Mouse (Mus musculus): ENCODE results near the gene DXBay18. TPM values are rescaled to one million over a fixed set of nuclear protein-coding genes. Genes with fewer than 3 reads are reported as not detected.
A peak's percentile ranks its signal among the peaks of the same experiment; 100 is the strongest.
"Not testable (repeated sequence)": the region's sequence is repeated elsewhere in the genome, so short reads cannot be mapped to it uniquely, and the experiment has no call there.

Gene DXBay18
- polyA plus RNA-seq (2014; fragmentation: Nextera tagmentation; extraction: Ambion mirVana) = 0.28 and 0.63 TPM in 2 replicates

DNA sequence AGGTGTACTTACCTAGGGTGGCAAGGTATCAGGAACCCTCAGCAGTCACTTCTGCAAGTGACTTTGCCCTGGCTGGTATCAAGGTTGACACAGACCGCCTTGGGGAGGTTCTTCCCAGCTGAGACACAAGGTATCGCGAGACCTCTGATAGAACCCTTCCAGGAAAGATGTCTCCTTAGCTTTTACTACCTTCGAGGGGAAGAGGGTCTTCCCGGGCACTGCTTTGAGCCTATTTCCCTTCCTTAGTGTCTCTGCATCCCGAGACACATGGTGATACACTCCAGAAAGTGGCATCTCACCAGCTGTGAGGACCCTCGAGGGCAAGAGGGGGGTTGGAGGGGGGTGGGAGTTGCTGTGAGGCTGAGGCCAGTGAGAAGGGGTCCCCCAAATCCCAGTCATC lies at the start of gene DXBay18:
Gene DXBay18, minus strand, starts transcription at position 101 of the 400 bp plus-strand sequence.
- not testable (repeated sequence) for H3K4me1 ChIP-seq (ENCODE audit: control insufficient read depth, insufficient read depth, low read length); ATAC-seq; H3K36me3 ChIP-seq (ENCODE audit: control insufficient read depth, insufficient read depth, low read length); H3K27me3 ChIP-seq (replicated peaks; ENCODE audit: control insufficient read depth, insufficient read depth, low read length); H3K4me2 ChIP-seq (ENCODE audit: low read length); DNase-seq (ENCODE audit: low spot score); H3K9me3 ChIP-seq (replicated peaks; ENCODE audit: control insufficient read depth, low read length); H3K9ac ChIP-seq (ENCODE audit: low read length); H3K4me3 ChIP-seq (ENCODE audit: low read depth, low read length); H3K27ac ChIP-seq (ENCODE audit: low read depth, low read length)
- no CpG with 5 or more reads among the region's 7 CpGs for WGBS

- ATAC-seq (peak; percentile 48; the same call in 1 of the 2 replicates), DNase-seq (ENCODE audit: low spot score) (peak; percentile 3)
- not testable (repeated sequence) for H3K4me3 ChIP-seq (ENCODE audit: low read depth, low read length); H3K9ac ChIP-seq (ENCODE audit: low read length); H3K4me1 ChIP-seq (ENCODE audit: control insufficient read depth, insufficient read depth, low read length); H3K36me3 ChIP-seq (ENCODE audit: control insufficient read depth, insufficient read depth, low read length); H3K27me3 ChIP-seq (replicated peaks; ENCODE audit: control insufficient read depth, insufficient read depth, low read length); H3K9me3 ChIP-seq (replicated peaks; ENCODE audit: control insufficient read depth, low read length); H3K4me2 ChIP-seq (ENCODE audit: low read length); H3K27ac ChIP-seq (ENCODE audit: low read depth, low read length)
- WGBS = 78% methylated on average over 12 of the region's 12 CpGs
Measured at GRCm38 (mm10) chrX:73191934-73192333, 42.7 kb upstream of the DXBay18 start, which contains the start of gene Xlr3b. Gene Xlr3b, plus strand, starts transcription at chrX:73192207.

- H3K27ac ChIP-seq (ENCODE audit: low read depth, low read length); H3K4me1 ChIP-seq (ENCODE audit: control insufficient read depth, insufficient read depth, low read length); H3K9ac ChIP-seq (ENCODE audit: low read length); H3K36me3 ChIP-seq (ENCODE audit: control insufficient read depth, insufficient read depth, low read length); H3K9me3 ChIP-seq (replicated peaks; ENCODE audit: control insufficient read depth, low read length); DNase-seq (ENCODE audit: low spot score); H3K27me3 ChIP-seq (replicated peaks; ENCODE audit: control insufficient read depth, insufficient read depth, low read length); H3K4me3 ChIP-seq (ENCODE audit: low read depth, low read length); ATAC-seq; H3K4me2 ChIP-seq (ENCODE audit: low read length): not testable (repeated sequence)
- WGBS = 85% methylated on average over 8 of the region's 15 CpGs
Measured at GRCm38 (mm10) chrX:73176889-73177288, 27.6 kb upstream of the DXBay18 start, which contains the start of gene Spin2d. Gene Spin2d, minus strand, starts transcription at chrX:73176989.

GRCm38 (mm10) chrX:73148496-73148895 lies 754 bp downstream of the DXBay18 start, which contains the start of gene Xlr5b:
Gene Xlr5b, plus strand, starts transcription at chrX:73148796.
- not testable (repeated sequence) for H3K36me3 ChIP-seq (ENCODE audit: control insufficient read depth, insufficient read depth, low read length); H3K4me3 ChIP-seq (ENCODE audit: low read depth, low read length); H3K9me3 ChIP-seq (replicated peaks; ENCODE audit: control insufficient read depth, low read length); DNase-seq (ENCODE audit: low spot score); H3K27me3 ChIP-seq (replicated peaks; ENCODE audit: control insufficient read depth, insufficient read depth, low read length); H3K4me2 ChIP-seq (ENCODE audit: low read length); H3K9ac ChIP-seq (ENCODE audit: low read length); H3K4me1 ChIP-seq (ENCODE audit: control insufficient read depth, insufficient read depth, low read length); H3K27ac ChIP-seq (ENCODE audit: low read depth, low read length); ATAC-seq
- WGBS = no CpG with 5 or more reads among the region's 20 CpGs

GRCm38 (mm10) chrX:73143218-73143618 lies 6.0 kb downstream of the DXBay18 start:
- H3K27me3 ChIP-seq (replicated peaks; ENCODE audit: control insufficient read depth, insufficient read depth, low read length); H3K4me2 ChIP-seq (ENCODE audit: low read length); H3K36me3 ChIP-seq (ENCODE audit: control insufficient read depth, insufficient read depth, low read length); H3K4me3 ChIP-seq (ENCODE audit: low read depth, low read length); H3K4me1 ChIP-seq (ENCODE audit: control insufficient read depth, insufficient read depth, low read length); H3K9ac ChIP-seq (ENCODE audit: low read length); DNase-seq (ENCODE audit: low spot score); H3K9me3 ChIP-seq (replicated peaks; ENCODE audit: control insufficient read depth, low read length); H3K27ac ChIP-seq (ENCODE audit: low read depth, low read length): not testable (repeated sequence)
- peak; percentile 44; the same call in 1 of the 2 replicates for ATAC-seq
- WGBS = no CpG with 5 or more reads among the region's 7 CpGs

GRCm38 (mm10) chrX:73122859-73123829 lies 26.1 kb downstream of the DXBay18 start:
- H3K27me3 ChIP-seq (replicated peaks; ENCODE audit: control insufficient read depth, insufficient read depth, low read length); H3K4me1 ChIP-seq (ENCODE audit: control insufficient read depth, insufficient read depth, low read length); H3K4me2 ChIP-seq (ENCODE audit: low read length); H3K27ac ChIP-seq (ENCODE audit: low read depth, low read length); H3K36me3 ChIP-seq (ENCODE audit: control insufficient read depth, insufficient read depth, low read length); H3K9ac ChIP-seq (ENCODE audit: low read length); DNase-seq (ENCODE audit: low spot score); H3K9me3 ChIP-seq (replicated peaks; ENCODE audit: control insufficient read depth, low read length); H3K4me3 ChIP-seq (ENCODE audit: low read depth, low read length): not testable (repeated sequence)
- ATAC-seq = peak; percentile 63
- no CpG with 5 or more reads among the region's 12 CpGs for WGBS

DNA sequence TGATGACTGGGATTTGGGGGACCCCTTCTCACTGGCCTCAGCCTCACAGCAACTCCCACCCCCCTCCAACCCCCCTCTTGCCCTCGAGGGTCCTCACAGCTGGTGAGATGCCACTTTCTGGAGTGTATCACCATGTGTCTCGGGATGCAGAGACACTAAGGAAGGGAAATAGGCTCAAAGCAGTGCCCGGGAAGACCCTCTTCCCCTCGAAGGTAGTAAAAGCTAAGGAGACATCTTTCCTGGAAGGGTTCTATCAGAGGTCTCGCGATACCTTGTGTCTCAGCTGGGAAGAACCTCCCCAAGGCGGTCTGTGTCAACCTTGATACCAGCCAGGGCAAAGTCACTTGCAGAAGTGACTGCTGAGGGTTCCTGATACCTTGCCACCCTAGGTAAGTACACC lies 32.5 kb downstream of the DXBay18 start, which contains the start of gene Gm14685:
Gene Gm14685, plus strand, starts transcription at position 301 of the 400 bp plus-strand sequence.
- not testable (repeated sequence) for H3K27me3 ChIP-seq (replicated peaks; ENCODE audit: control insufficient read depth, insufficient read depth, low read length); H3K4me1 ChIP-seq (ENCODE audit: control insufficient read depth, insufficient read depth, low read length); H3K9ac ChIP-seq (ENCODE audit: low read length); H3K4me3 ChIP-seq (ENCODE audit: low read depth, low read length); H3K9me3 ChIP-seq (replicated peaks; ENCODE audit: control insufficient read depth, low read length); H3K27ac ChIP-seq (ENCODE audit: low read depth, low read length); H3K36me3 ChIP-seq (ENCODE audit: control insufficient read depth, insufficient read depth, low read length); DNase-seq (ENCODE audit: low spot score); H3K4me2 ChIP-seq (ENCODE audit: low read length); ATAC-seq
- WGBS = no CpG with 5 or more reads among the region's 7 CpGs

GRCm38 (mm10) chrX:73096941-73097508 lies 52.2 kb downstream of the DXBay18 start, which contains the start of gene Xlr3a:
Gene Xlr3a, minus strand, starts transcription at chrX:73097095.
- H3K36me3 ChIP-seq (ENCODE audit: control insufficient read depth, insufficient read depth, low read length); H3K4me2 ChIP-seq (ENCODE audit: low read length); H3K4me3 ChIP-seq (ENCODE audit: low read depth, low read length); ATAC-seq; H3K4me1 ChIP-seq (ENCODE audit: control insufficient read depth, insufficient read depth, low read length); H3K27me3 ChIP-seq (replicated peaks; ENCODE audit: control insufficient read depth, insufficient read depth, low read length); H3K9me3 ChIP-seq (replicated peaks; ENCODE audit: control insufficient read depth, low read length); H3K9ac ChIP-seq (ENCODE audit: low read length); H3K27ac ChIP-seq (ENCODE audit: low read depth, low read length): not testable (repeated sequence)
- DNase-seq (ENCODE audit: low spot score) = peak; percentile 0
- 80% methylated on average over 13 of the region's 13 CpGs for WGBS
